Comparison of ENCODE assay signal across 24 mouse cellular contexts in genomic region chr10:117423025-117424002, GRCm38 (mm10).
"Had no signal": no experiment of that assay in that cellular context is flagged by ENCODE, and none has a peak within 500 bp of the region (broad histone marks: within the 10 kb centered on the region; RNA-seq: fewer than 3 reads in every experiment).

No protein-coding gene starts in this region.

- DNase-seq: gastrocnemius, adult 2 months; gastrocnemius, postnatal 10 days; gastrocnemius, postnatal 25 days; heart, adult 2 months; heart, postnatal 10 days; heart, postnatal 4 days; kidney, adult 18-20 months; kidney, adult 8-10 months; kidney, postnatal 10 days; kidney, postnatal 25 days; kidney, postnatal 4 days had no signal

- H3K9ac ChIP-seq: heart, embryonic 12.5 days; hindbrain, embryonic 12.5 days; hindbrain, embryonic 14.5 days; intestine, embryonic 15.5 days; limb, embryonic 12.5 days; liver, embryonic 14.5 days had no signal

- H3K27ac ChIP-seq: gastrocnemius, adult 2 months; heart, adult 2 months; hindbrain, embryonic 10.5 days; hindbrain, embryonic 12.5 days; hindbrain, embryonic 14.5 days; intestine, embryonic 15.5 days; layer of hippocampus, adult 2 months; left cerebral cortex, adult 2 months; limb, embryonic 10.5 days; limb, embryonic 12.5 days; liver, embryonic 14.5 days had no signal

- H3K4me3 ChIP-seq: gastrocnemius, adult 2 months; heart, adult 2 months; heart, embryonic 12.5 days; hindbrain, embryonic 10.5 days; hindbrain, embryonic 12.5 days; intestine, embryonic 15.5 days; layer of hippocampus, adult 2 months; left cerebral cortex, adult 2 months; limb, embryonic 10.5 days; limb, embryonic 12.5 days had no signal

- ATAC-seq: hindbrain, embryonic 16.5 days; inflammation-experienced regulatory T-cells, adult 6 months; intestine, embryonic 15.5 days; intestine, postnatal 0 days had no signal

- H3K27me3 ChIP-seq: heart, embryonic 12.5 days; hindbrain, embryonic 12.5 days; intestine, embryonic 15.5 days had no signal

- H3K36me3 ChIP-seq: heart, embryonic 12.5 days; hindbrain, embryonic 10.5 days; hindbrain, embryonic 12.5 days; intestine, embryonic 15.5 days; limb, embryonic 10.5 days; limb, embryonic 12.5 days had no signal

- H3K4me1 ChIP-seq: intestine, embryonic 15.5 days had no signal

- H3K4me2 ChIP-seq: heart, embryonic 12.5 days; hindbrain, embryonic 12.5 days; hindbrain, embryonic 14.5 days; intestine, embryonic 15.5 days; limb, embryonic 12.5 days had no signal

- H3K9me3 ChIP-seq: hindbrain, embryonic 10.5 days; hindbrain, embryonic 12.5 days; intestine, embryonic 15.5 days; limb, embryonic 10.5 days; limb, embryonic 12.5 days had no signal
